Mouse (Mus musculus) midbrain, embryonic 12.5 days (tissue): ENCODE data around the gene Irx4. TPM values are rescaled to one million over a fixed set of nuclear protein-coding genes. Genes with fewer than 3 reads are reported as not detected.
A peak's percentile ranks its signal among the peaks of the same experiment; 100 is the strongest.

Experiments
- ATAC-seq: fragments of 200-750 bp; cut with Nextera tagmentation; 2 replicates; pipeline ENCODE4 v1.8.0; 2017; ENCODE audit warnings: low read depth, moderate TSS enrichment, moderate library complexity; ENCODE audit not compliant: low FRiP score
- H3K27ac ChIP-seq: fragments of 300-500 bp; sonication (generic); replicated peaks from 2 replicates; pipeline ENCODE4 v1.5.1; 2016; ENCODE audit warnings: mild to moderate bottlenecking
- H3K27me3 ChIP-seq: fragments of 300-500 bp; sonication (generic); 2 replicates; pipeline ENCODE4 v1.6.1; 2016; ENCODE audit warnings: mild to moderate bottlenecking
- H3K36me3 ChIP-seq: fragments of 300-500 bp; sonication (generic); 2 replicates; pipeline ENCODE4 v1.6.1; 2016
- H3K4me1 ChIP-seq: fragments of 300-500 bp; sonication (generic); 2 replicates; pipeline ENCODE4 v1.6.1; 2016
- H3K4me2 ChIP-seq: fragments of 300-500 bp; sonication (generic); replicated peaks from 2 replicates; pipeline ENCODE4 v1.6.1; 2016; ENCODE audit warnings: mild to moderate bottlenecking, moderate library complexity
- H3K4me3 ChIP-seq: fragments of 300-500 bp; sonication (generic); 2 replicates; pipeline ENCODE4 v1.5.1; 2016; ENCODE audit warnings: mild to moderate bottlenecking
- H3K9ac ChIP-seq: fragments of 300-500 bp; sonication (generic); replicated peaks from 2 replicates; pipeline ENCODE4 v1.6.1; 2016; ENCODE audit warnings: mild to moderate bottlenecking, moderate library complexity
- H3K9me3 ChIP-seq: fragments of 300-500 bp; sonication (generic); 2 replicates; pipeline ENCODE4 v1.6.1; 2016; ENCODE audit warnings: mild to moderate bottlenecking
- WGBS: fragments of 180-500 bp; shearing (Covaris S2); methylation state at CpG from one replicate; pipeline ENCODE4 v1.1.7; 2016; 5-methylcytosine and 5-hydroxymethylcytosine counted together
- polyA plus RNA-seq: library from polyadenylated mRNA; unstranded; fragments of >200 nt; fragmentation: Nextera tagmentation; extraction: Ambion mirVana; gene quantifications from 2 replicates; pipeline ENCODE4 v1.2.1, GENCODE M21; 2016

The Irx4 gene
- polyA plus RNA-seq, 1 experiment from 2014 or later: 1.5 TPM

GRCm38 (mm10) chr13:73261881-73262280 lies 1.6 kb downstream of the Irx4 start:
- Histone ChIP-seq H3K9ac (no peak overlapping the region), H3K4me3 (no peak overlapping the region), H3K4me2 (no peak overlapping the region), H3K9me3 (no peaks in the 10 kb centered on the region), H3K36me3 (no peaks in the 10 kb centered on the region), H3K27ac (no peak overlapping the region), H3K27me3 (peaks cover 100% of the 10 kb centered on the region), H3K4me1 (peaks cover 43% of the 10 kb centered on the region)
- no peak for ATAC-seq
- WGBS: 11% methylated on average over 2 of the region's 2 CpGs

- H3K9ac ChIP-seq: no peak overlapping the region
Observed at GRCm38 (mm10) chr13:73262336-73263127, 2.3 kb downstream of the Irx4 start.

GRCm38 (mm10) chr13:73263128-73263971 lies 3.1 kb downstream of the Irx4 start:
- Histone ChIP-seq H3K9me3 (no peaks in the 10 kb centered on the region), H3K36me3 (no peaks in the 10 kb centered on the region), H3K4me2 (peak overlapping the region; percentile 38), H3K27ac (no peak overlapping the region), H3K9ac (0 out of 2 replicates have a peak overlapping the region, but pooled peaks have one; percentile 24), H3K4me3 (peak overlapping the region; percentile 27), H3K27me3 (peaks cover 100% of the 10 kb centered on the region), H3K4me1 (peaks cover 43% of the 10 kb centered on the region)
- ATAC-seq: no peak
- WGBS: 1% methylated on average over 40 of the region's 40 CpGs

More at GRCm38 (mm10) chr13:73262336-73263127, 2.3 kb downstream of the Irx4 start:
- Histone ChIP-seq H3K27me3 (peaks cover 100% of the 10 kb centered on the region), H3K36me3 (no peaks in the 10 kb centered on the region), H3K9me3 (no peaks in the 10 kb centered on the region), H3K4me3 (peak overlapping the region; percentile 27), H3K4me1 (peaks cover 43% of the 10 kb centered on the region), H3K27ac (no peak overlapping the region), H3K4me2 (peak overlapping the region; percentile 38)
- ATAC-seq: no peak
- WGBS: under 1% methylated on average over 24 of the region's 24 CpGs

GRCm38 (mm10) chr13:73264166-73264735 lies 4.0 kb downstream of the Irx4 start:
- Histone ChIP-seq H3K36me3 (no peaks in the 10 kb centered on the region), H3K27ac (no peak overlapping the region), H3K9me3 (no peaks in the 10 kb centered on the region), H3K4me3 (peak overlapping the region; percentile 27; the same call in 1 of the 2 replicates), H3K27me3 (peaks cover 100% of the 10 kb centered on the region), H3K4me2 (peak overlapping the region; percentile 38), H3K4me1 (peaks cover 43% of the 10 kb centered on the region), H3K9ac (no peak overlapping the region)
- 1% methylated on average over 29 of the region's 29 CpGs for WGBS
- ATAC-seq: no peak

- Histone ChIP-seq H3K4me2 (no peak overlapping the region), H3K27ac (no peak overlapping the region), H3K9ac (no peak overlapping the region), H3K36me3 (no peaks in the 10 kb centered on the region), H3K9me3 (no peaks in the 10 kb centered on the region), H3K27me3 (peaks cover 100% of the 10 kb centered on the region), H3K4me1 (peaks cover 43% of the 10 kb centered on the region), H3K4me3 (no peak overlapping the region)
- ATAC-seq: no peak
- WGBS: 8% methylated on average over 8 of the region's 8 CpGs
Observed at GRCm38 (mm10) chr13:73264831-73265230, 4.6 kb downstream of the Irx4 start.

GRCm38 (mm10) chr13:73265442-73265841 lies 5.2 kb downstream of the Irx4 start:
- H3K4me2 ChIP-seq: peak overlapping the region; percentile 40

GRCm38 (mm10) chr13:73267551-73267950 lies 7.3 kb downstream of the Irx4 start:
- Histone ChIP-seq H3K4me3 (no peak overlapping the region), H3K4me1 (peaks cover 47% of the 10 kb centered on the region), H3K27me3 (peaks cover 100% of the 10 kb centered on the region), H3K9ac (no peak overlapping the region), H3K27ac (no peak overlapping the region), H3K9me3 (no peaks in the 10 kb centered on the region), H3K4me2 (no peak overlapping the region), H3K36me3 (no peaks in the 10 kb centered on the region)
- WGBS: 5% methylated on average over 10 of the region's 10 CpGs
- ATAC-seq: no peak

More at GRCm38 (mm10) chr13:73265442-73265841, 5.2 kb downstream of the Irx4 start:
- Histone ChIP-seq H3K9me3 (no peaks in the 10 kb centered on the region), H3K27ac (no peak overlapping the region), H3K4me1 (peaks cover 41% of the 10 kb centered on the region), H3K9ac (no peak overlapping the region), H3K4me3 (peak overlapping the region; percentile 22), H3K36me3 (no peaks in the 10 kb centered on the region), H3K27me3 (peaks cover 100% of the 10 kb centered on the region)
- under 1% methylated on average over 28 of the region's 28 CpGs for WGBS
- ATAC-seq: peak; percentile 73

- Histone ChIP-seq H3K27me3 (peaks cover 100% of the 10 kb centered on the region), H3K9ac (no peak overlapping the region), H3K4me2 (0 out of 2 replicates have a peak overlapping the region, but pooled peaks have one; percentile 13), H3K27ac (no peak overlapping the region), H3K4me3 (no peak overlapping the region), H3K4me1 (peaks cover 36% of the 10 kb centered on the region), H3K36me3 (no peaks in the 10 kb centered on the region), H3K9me3 (no peaks in the 10 kb centered on the region)
- no peak for ATAC-seq
- under 1% methylated on average over 20 of the region's 20 CpGs for WGBS
Observed at GRCm38 (mm10) chr13:73268702-73269101, 8.4 kb downstream of the Irx4 start.

GRCm38 (mm10) chr13:73269251-73269650 lies 9.0 kb downstream of the Irx4 start:
- peaks cover 100% of the 10 kb centered on the region for H3K27me3 ChIP-seq
- no peaks in the 10 kb centered on the region for H3K9me3 ChIP-seq
- no peak overlapping the region for H3K9ac ChIP-seq
- no peak overlapping the region for H3K4me2 ChIP-seq
- WGBS: 5% methylated on average over 15 of the region's 15 CpGs
- H3K4me1 ChIP-seq: peaks cover 31% of the 10 kb centered on the region
- ATAC-seq: no peak
- no peak overlapping the region for H3K27ac ChIP-seq
- no peak overlapping the region for H3K4me3 ChIP-seq
- no peaks in the 10 kb centered on the region for H3K36me3 ChIP-seq

GRCm38 (mm10) chr13:73269891-73270290 lies 9.6 kb downstream of the Irx4 start:
- no peak overlapping the region for H3K4me2 ChIP-seq
- no peaks in the 10 kb centered on the region for H3K36me3 ChIP-seq
- no peak overlapping the region for H3K9ac ChIP-seq
- H3K4me1 ChIP-seq: peaks cover 27% of the 10 kb centered on the region
- no peaks in the 10 kb centered on the region for H3K9me3 ChIP-seq
- no peak overlapping the region for H3K4me3 ChIP-seq
- no peak overlapping the region for H3K27ac ChIP-seq
- 14% methylated on average over 3 of the region's 3 CpGs for WGBS
- no peak for ATAC-seq
- H3K27me3 ChIP-seq: peaks cover 100% of the 10 kb centered on the region

GRCm38 (mm10) chr13:73270451-73271081 lies 10.3 kb downstream of the Irx4 start:
- 4% methylated on average over 22 of the region's 22 CpGs for WGBS
- no peaks in the 10 kb centered on the region for H3K9me3 ChIP-seq
- peak overlapping the region; percentile 54 for H3K4me2 ChIP-seq
- no peak overlapping the region for H3K27ac ChIP-seq
- peak overlapping the region; percentile 32 for H3K4me3 ChIP-seq
- H3K4me1 ChIP-seq: peaks cover 20% of the 10 kb centered on the region
- no peak for ATAC-seq
- no peaks in the 10 kb centered on the region for H3K36me3 ChIP-seq
- peaks cover 99% of the 10 kb centered on the region for H3K27me3 ChIP-seq
- H3K9ac ChIP-seq: no peak overlapping the region
